In the genomic region with DNA sequence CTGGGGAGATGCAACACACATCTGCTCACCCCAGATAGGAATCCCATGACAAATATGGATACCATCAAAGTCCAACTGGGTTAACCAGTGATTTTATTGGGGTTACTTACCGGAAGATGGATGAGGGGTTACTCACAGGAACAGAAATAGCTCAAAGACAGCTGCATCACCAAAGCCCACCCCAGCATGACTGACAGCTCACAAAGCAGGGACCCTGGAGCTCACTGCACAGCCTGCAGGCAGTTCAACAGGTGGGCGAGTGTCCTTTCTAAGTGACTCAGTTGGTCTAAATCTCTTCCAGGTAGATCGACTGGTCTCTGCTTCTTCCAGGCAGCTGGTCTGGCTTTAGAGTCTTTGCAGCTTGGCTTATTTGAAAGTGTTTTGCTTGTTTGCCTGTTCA, we compare ENCODE assay signal across 22 mouse cellular contexts.
"Had no signal": no experiment of that assay in that cellular context is flagged by ENCODE, and none has a peak within 500 bp of the region (broad histone marks: within the 10 kb centered on the region; RNA-seq: fewer than 3 reads in every experiment).

No protein-coding gene starts in this region.

- H3K27me3 ChIP-seq: limb, embryonic 12.5 days; limb, embryonic 15.5 days; midbrain, embryonic 15.5 days; neural tube, embryonic 13.5 days; stomach, embryonic 15.5 days had no signal

- H3K27ac ChIP-seq: layer of hippocampus, adult 2 months; left cerebral cortex, adult 2 months; limb, embryonic 15.5 days; liver, embryonic 14.5 days; midbrain, embryonic 15.5 days; neural tube, embryonic 13.5 days; stomach, embryonic 15.5 days had no signal

- H3K36me3 ChIP-seq: limb, embryonic 12.5 days; limb, embryonic 15.5 days; midbrain, embryonic 15.5 days; neural tube, embryonic 13.5 days; stomach, embryonic 15.5 days had no signal

- H3K9ac ChIP-seq: limb, embryonic 12.5 days; limb, embryonic 15.5 days; liver, embryonic 14.5 days; liver, postnatal 0 days; lung, embryonic 14.5 days; midbrain, embryonic 15.5 days; neural tube, embryonic 13.5 days; stomach, embryonic 15.5 days had no signal

- H3K4me3 ChIP-seq: layer of hippocampus, adult 2 months; left cerebral cortex, adult 2 months; limb, embryonic 12.5 days; limb, embryonic 15.5 days; megakaryocyte, embryonic 14.5 days; midbrain, embryonic 15.5 days; neural tube, embryonic 13.5 days; stomach, embryonic 15.5 days had no signal

- H3K4me2 ChIP-seq: limb, embryonic 12.5 days; limb, embryonic 15.5 days; liver, embryonic 11.5 days; lung, embryonic 14.5 days; midbrain, embryonic 11.5 days; midbrain, embryonic 15.5 days; neural tube, embryonic 13.5 days; stomach, embryonic 15.5 days had no signal

- ATAC-seq: intestine, embryonic 16.5 days; lung, postnatal 0 days; midbrain, embryonic 15.5 days had no signal

- H3K9me3 ChIP-seq: limb, embryonic 12.5 days; limb, embryonic 15.5 days; midbrain, embryonic 15.5 days; neural tube, embryonic 13.5 days; stomach, embryonic 15.5 days had no signal

- DNase-seq: kidney, adult 18-20 months; kidney, postnatal 25 days; layer of hippocampus, adult 9-11 months; liver, postnatal 0 days; lung, embryonic 14.5 days; retina, postnatal 1 day; right cerebral cortex, postnatal 25 days; spleen, adult 18-20 months; thymus, postnatal 25 days had no signal

- H3K4me1 ChIP-seq: megakaryocyte, embryonic 14.5 days; midbrain, embryonic 15.5 days had no signal
